Mouse (Mus musculus): ENCODE measurements around the gene Prm1. TPM values are rescaled to one million over a fixed set of nuclear protein-coding genes. Genes with fewer than 3 reads are reported as not detected.

Prm1 gene
- not detected for total RNA-seq (2023)

GRCm38 (mm10) chr16:10805789-10806527 is at the start of gene Prm1:
Prm1 (minus strand) TSS chr16:10805839.

GRCm38 (mm10) chr16:10834911-10835587 is 29.4 kb upstream of the Prm1 start, which contains the start of gene Rmi2:
Rmi2 (plus strand) TSS chr16:10835059.

GRCm38 (mm10) chr16:10812865-10813371 is 7.3 kb upstream of the Prm1 start, which contains the start of gene Gm11172:
Gm11172 (plus strand) TSS chr16:10812915.

GRCm38 (mm10) chr16:10796034-10796433 is 9.6 kb downstream of the Prm1 start, which contains the start of gene Prm2:
Prm2 (minus strand) TSS chr16:10796134.

GRCm38 (mm10) chr16:10790702-10791101 is 14.9 kb downstream of the Prm1 start, which contains the start of gene Prm3:
Prm3 (minus strand) TSS chr16:10790914.

GRCm38 (mm10) chr16:10788271-10788670 is 17.4 kb downstream of the Prm1 start, which contains the start of gene Tnp2:
Tnp2 (minus strand) TSS chr16:10788660.

GRCm38 (mm10) chr16:10785371-10786231 is 20.0 kb downstream of the Prm1 start, which contains the start of gene Socs1:
Socs1 (minus strand) TSS chr16:10785536.

Other genes starting within 250 kb of the Prm1 start
- 23.9 TPM for gene Socs1, start 20.3 kb downstream of the Prm1 start, total RNA-seq (2023)
- not detected for gene Tnp2, start 17.2 kb downstream of the Prm1 start, total RNA-seq (2023)
- not detected for gene Prm3, start 14.9 kb downstream of the Prm1 start, total RNA-seq (2023)
- gene Prm2, start 9.7 kb downstream of the Prm1 start, total RNA-seq (2023) = not detected
- not detected for gene Gm11172, start 7.1 kb upstream of the Prm1 start, total RNA-seq (2023)
- 7.3 TPM for gene Rmi2, start 29.2 kb upstream of the Prm1 start, total RNA-seq (2023)

All from CD8-positive naive resting alpha-beta T cell, adult 57 days (primary cell).